Mouse (Mus musculus) urinary bladder, postnatal 14 days (tissue): ENCODE results near the gene Tex12.
A peak's percentile ranks its signal among the peaks of the same experiment; 100 is the strongest.

Experiments
- DNase-seq: peaks from one replicate; pipeline ENCODE4 v3.0.0; 2021; ENCODE audit warnings: low spot score

Tex12 gene

DNA sequence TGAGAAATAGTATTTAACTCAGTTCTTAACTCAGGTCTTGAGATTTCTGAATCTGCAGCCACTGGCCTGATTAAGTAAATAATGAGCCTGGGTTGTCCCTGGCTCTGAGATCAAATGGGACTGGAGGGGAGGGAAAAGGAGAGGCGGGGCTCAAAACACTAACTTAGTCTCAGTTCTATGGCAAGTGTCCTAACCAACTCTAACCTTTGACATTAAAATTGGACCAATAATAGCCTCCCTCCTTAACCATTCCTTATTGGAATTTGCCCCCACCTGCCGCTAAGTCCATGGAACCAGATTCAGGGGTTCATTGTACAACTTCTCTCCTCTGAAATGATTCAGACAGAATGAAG lies 6.1 kb downstream of the Tex12 start, which contains the start of gene Bco2:
Gene Bco2, minus strand, starts transcription at position 88 of the 353 bp plus-strand sequence.
- DNase-seq: no peak

DNA sequence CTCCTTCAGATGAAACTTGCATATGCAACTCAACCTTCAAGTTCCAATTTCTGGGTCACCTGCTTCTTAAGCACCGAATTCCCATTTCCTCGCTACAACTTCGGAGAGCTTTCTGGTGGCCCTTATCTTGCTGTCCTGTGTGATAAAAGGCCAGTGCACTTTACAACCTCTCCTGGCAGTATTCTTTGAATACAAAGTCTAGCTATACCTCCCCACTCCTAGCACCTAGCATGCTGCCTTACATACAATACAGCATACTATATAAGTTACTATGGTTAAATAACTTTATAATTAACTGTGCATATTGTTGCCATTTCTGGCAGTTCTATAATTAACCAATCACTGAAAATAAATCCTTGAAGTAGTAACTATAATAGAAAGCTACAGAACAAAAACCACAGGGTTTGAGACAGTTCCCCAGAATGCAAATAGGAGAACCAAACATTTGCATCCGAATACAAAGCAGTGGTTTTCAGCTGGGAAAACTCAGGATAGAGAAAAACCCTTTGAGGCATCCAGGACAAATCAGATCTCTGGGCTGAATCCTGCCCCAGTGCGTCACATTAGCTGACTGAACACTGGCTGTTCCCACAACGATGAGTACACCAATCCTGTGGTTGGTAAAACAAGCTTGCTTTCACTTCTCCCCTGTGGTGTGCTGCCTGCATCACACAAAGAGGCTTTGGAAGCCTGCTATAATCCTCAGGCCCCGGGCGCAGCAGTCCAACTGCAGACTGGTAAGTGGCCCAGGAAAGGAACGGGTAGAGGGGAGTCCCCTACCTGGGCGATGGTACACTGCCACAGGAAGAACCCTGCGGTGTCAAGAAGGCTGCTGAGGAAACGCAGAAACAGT lies 6.7 kb downstream of the Tex12 start, which contains the start of gene Il18:
Gene Il18, plus strand, starts transcription at position 587 of the 853 bp plus-strand sequence.
- peak; percentile 11 for DNase-seq

DNA sequence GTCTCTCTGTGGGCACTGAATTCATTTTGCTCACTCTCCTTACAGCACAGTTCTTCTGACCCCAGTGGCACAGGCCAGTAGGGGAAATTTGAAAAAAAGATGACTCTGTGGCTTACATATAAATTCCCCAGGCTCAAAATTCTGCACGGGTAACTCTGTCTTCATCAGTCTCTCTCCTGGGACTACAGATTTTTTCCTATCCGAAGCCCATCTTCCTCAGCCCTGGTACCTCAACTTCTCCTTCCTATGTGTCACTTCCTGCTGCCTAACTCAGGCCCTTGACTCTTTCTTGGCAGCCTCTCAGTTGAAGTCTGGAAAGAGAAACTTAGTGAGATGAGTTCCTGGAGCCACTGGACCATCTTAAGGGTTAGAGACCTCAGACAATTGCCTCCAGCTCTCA lies 7.6 kb downstream of the Tex12 start:
- no peak for DNase-seq

- DNase-seq: no peak
Measured at GRCm38 (mm10) chr9:50552206-50552605, 8.9 kb downstream of the Tex12 start.

GRCm38 (mm10) chr9:50548936-50549335 lies 12.2 kb downstream of the Tex12 start:
- DNase-seq: no peak

DNA sequence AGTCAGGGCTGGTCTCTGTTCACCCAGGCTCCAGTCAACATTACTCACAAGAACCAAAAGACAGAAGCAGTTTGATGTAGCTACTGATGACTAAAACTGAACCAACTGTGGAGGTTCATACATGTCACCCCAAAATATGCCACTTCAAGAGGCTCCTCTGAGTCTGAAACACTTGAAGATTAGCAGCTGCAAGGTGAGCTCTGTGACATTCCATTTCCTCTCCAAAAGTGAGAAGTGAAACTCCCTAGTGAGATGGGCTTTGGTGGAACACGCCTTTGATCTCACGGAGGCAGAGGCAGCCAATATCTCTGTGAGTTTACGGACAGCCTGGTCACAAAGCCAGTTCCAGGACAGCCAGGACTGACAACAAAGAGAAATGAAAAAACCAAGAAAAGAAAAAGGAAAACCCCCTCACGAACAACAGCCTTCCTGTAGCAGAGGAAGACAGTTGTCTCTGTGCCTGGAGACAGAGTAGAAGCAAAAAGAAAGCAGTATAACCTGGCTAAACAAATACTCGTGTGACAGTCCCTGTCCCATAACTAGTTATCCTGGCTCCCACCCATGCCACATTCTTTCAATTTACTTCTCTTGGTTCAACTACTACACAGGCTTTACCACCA lies 13.2 kb downstream of the Tex12 start:
- no peak for DNase-seq

- DNase-seq: no peak
Measured at GRCm38 (mm10) chr9:50542401-50542800, 18.7 kb downstream of the Tex12 start.

GRCm38 (mm10) chr9:50540170-50540569 lies 21.0 kb downstream of the Tex12 start:
- DNase-seq: no peak

DNA sequence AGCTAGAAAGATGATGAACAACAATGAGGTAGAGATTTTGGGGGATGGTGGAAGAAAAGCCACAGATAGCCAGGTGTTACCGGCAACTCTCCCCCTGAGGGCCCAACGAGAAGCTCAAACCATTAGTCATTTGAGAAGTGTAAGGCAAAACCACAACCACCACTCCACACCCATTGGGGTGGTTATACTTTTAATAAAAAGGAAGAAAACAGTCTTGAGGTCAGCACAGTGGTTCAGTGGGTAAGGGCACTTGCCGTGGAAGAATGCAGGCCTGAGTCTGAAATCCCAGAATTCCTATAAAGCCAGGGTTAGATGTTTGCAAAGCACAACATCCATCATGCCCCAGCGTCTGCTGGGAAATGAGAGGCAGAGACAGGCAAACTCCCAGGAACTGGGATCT lies 23.8 kb downstream of the Tex12 start:
- DNase-seq: no peak

DNA sequence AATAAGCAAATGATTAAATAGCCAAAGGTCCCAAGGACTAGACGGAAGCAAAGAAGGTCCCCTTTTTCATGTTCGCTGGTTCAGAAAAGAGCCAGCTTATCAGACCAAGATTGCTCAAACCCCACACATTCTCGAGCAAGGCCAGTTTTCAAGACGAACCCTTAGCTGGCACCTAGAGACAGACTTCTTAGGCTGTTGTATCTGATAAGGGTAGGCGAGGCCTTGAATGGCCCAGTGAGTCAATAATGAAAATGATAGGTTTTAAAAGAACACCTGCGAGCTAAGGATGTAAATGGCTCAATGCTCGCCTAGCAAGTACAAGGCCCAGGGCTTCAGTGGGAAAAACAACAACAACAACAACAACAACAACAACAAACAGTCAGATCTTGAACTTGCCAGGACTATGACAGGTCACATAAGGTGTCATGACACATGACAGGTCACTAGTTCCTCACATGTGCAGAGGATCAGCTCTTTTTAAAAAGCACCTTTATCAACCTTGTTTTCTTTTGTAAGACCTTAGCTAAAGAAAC lies 24.5 kb downstream of the Tex12 start:
- no peak for DNase-seq

DNA sequence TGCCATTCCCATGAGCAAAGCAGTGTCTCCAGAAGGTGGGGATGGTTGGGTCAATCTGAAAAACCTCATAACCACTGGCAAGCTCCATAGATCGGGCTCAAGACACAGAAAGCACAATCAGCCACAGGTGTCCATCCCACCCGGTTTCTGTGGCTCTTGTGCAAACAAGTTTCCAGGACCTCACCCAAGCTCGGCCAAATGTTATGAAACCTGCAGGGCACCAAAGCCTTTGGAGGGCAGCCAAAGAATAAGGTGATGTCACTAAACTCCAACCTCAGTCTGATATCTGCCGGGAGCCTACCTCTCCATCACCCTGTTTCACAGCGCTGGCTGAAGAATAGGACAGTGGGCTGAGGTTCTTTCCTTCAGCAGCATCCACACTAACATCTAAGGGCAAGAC lies 25.2 kb downstream of the Tex12 start:
- peak; percentile 30 for DNase-seq

DNA sequence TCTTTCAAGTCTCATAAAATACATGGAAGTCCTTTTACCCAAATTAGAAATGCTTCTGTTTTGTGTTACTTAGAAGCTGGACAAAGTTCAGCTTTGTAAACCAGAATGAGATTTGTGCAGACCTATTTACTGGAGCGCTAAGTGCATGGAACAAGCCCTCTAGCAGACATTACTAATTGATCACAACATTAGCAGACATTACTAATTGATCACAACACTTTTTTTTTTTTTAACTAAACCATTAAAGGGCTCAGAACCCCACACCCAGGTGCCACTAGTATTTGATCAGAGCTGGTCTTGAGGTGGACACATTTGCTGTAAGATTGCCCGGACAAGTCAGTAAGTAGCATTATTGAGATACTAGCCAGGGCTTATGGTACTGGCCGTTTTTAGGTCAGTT lies 27.3 kb downstream of the Tex12 start:
- DNase-seq: no peak

GRCm38 (mm10) chr9:50533328-50533727 lies 27.8 kb downstream of the Tex12 start:
- DNase-seq: no peak

GRCm38 (mm10) chr9:50530890-50531289 lies 30.2 kb downstream of the Tex12 start:
- DNase-seq: peak; percentile 33

GRCm38 (mm10) chr9:50528293-50528892 lies 32.7 kb downstream of the Tex12 start, which contains the start of gene Pts:
Gene Pts (minus strand): TSS chr9:50528724.
- DNase-seq: peak; percentile 98

GRCm38 (mm10) chr9:50527860-50528259 lies 33.3 kb downstream of the Tex12 start:
- no peak for DNase-seq

- no peak for DNase-seq
Measured at GRCm38 (mm10) chr9:50525585-50525984, 35.5 kb downstream of the Tex12 start.

DNA sequence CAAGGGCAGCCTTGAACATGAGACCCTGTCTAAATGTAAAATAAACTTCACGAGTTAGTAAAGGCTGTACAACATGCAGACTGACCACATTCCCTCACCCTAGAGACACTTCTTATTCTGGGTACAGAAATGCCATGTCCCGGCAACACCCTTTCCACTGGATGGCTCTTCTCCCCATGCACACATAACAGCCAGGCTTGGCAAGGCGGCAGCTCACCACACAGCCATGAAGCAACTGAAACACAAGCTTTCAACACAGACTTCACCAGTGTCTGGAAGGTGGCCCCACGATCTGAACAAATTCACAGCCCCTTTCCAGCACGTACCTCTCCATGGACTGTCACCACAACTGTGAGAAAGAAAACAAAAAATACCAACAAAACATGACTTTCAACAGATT lies 36.2 kb downstream of the Tex12 start:
- no peak for DNase-seq

GRCm38 (mm10) chr9:50522574-50522973 lies 38.6 kb downstream of the Tex12 start:
- no peak for DNase-seq

DNA sequence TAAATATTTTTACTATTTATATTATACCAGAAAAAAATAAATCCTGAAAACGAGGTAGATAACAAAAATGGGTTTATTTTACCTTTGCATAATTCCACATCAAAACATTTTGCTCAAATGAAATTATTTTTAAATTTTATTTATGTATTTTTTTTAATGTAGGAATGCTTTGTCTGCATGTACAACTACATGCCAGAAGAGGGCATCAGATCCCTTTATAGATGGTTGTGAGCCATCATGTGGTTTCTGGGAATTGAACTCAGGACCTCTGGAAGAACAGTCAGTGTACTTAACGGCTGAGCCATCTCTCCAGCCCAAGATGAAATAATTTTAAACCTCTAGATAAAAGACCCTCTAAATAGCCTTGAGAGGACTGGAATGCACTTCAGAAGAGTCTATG lies 39.6 kb downstream of the Tex12 start:
- DNase-seq: no peak

DNA sequence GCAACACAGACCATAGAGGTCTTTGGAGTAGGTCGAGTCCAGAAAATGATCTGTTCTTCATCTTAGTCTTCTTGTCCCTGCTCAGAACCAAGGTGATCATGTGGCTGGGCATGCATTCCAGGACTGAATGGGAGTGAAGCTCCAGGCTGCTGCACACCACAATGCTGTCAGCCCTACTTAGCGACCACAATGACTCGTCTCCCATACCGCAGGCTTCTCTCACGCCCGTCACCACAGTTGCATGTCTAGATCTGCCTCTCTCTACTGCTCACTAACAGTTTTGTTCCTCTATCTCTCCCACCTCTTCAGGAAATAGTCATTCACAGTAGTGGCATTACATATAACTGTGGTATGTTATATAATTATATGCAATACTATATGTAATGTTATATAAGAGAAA lies 40.4 kb downstream of the Tex12 start:
- no peak for DNase-seq

GRCm38 (mm10) chr9:50518781-50519180 lies 42.3 kb downstream of the Tex12 start:
- DNase-seq: no peak

DNA sequence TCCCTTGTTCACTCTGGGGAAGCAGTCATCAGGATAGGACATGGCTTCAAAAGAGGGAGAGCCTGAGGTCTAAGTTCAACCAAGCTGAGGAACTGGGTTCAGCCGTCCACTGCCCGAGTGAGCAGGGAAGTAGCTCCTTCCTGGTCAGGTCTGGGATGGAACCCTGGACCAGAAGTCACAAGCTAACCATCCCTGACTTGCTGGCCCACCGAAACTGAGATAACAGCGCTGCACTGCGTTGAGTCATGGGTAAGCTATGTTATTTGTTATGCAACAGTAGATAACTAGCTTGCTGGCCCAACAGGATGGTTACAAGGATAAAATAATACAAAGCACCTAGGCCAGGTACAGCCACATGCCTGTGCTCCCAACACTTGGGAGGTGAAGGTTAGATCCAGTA lies 45.7 kb downstream of the Tex12 start:
- DNase-seq: peak; percentile 42
